Mouse (Mus musculus) spleen, adult 2 months (tissue): ENCODE measurements around the gene Plekha6.

Source experiments
- CTCF ChIP-seq: fragments of 200-500 bp; IDR thresholded peaks from 2 replicates; pipeline ENCODE4 v1.5.1; 2011; ENCODE audit warnings: mild to moderate bottlenecking, inconsistent platforms; ENCODE audit not compliant: insufficient read depth, insufficient read length, insufficient replicate concordance; ENCODE audit errors: extremely low read depth
- POLR2A ChIP-seq: fragments of 200-500 bp; IDR thresholded peaks from 2 replicates; pipeline ENCODE4 v1.6.1; 2011; ENCODE audit warnings: low read depth, low read length, inconsistent platforms

GRCm38 (mm10) chr1:133163820-133164431, at the start of gene Plekha6:
- TF ChIP-seq CTCF: no peak
- no peak for TF ChIP-seq POLR2A
